Mouse (Mus musculus) frontal cortex, adult 2 months (tissue): ENCODE results near the gene Rdh13. TPM values are rescaled to one million over a fixed set of nuclear protein-coding genes. Genes with fewer than 3 reads are reported as not detected.

Experiments used
- DNase-seq, 2 experiments: peaks; one replicate each; pipeline ENCODE4 v3.0.0; 2022; ENCODE audit warnings: low spot score in 1 of 2; ENCODE audit errors: extremely low spot score in 1 of 2
- polyA plus RNA-seq: library from polyadenylated mRNA; depleted of rRNA; stranded (reverse); fragments of >200 nt; gene quantifications from 2 replicates; pipeline ENCODE4 v1.2.3, GENCODE M21; 2012; rRNA removed

Gene Rdh13
- polyA plus RNA-seq, result 29.2 and 33.6 TPM in 2 replicates

DNA sequence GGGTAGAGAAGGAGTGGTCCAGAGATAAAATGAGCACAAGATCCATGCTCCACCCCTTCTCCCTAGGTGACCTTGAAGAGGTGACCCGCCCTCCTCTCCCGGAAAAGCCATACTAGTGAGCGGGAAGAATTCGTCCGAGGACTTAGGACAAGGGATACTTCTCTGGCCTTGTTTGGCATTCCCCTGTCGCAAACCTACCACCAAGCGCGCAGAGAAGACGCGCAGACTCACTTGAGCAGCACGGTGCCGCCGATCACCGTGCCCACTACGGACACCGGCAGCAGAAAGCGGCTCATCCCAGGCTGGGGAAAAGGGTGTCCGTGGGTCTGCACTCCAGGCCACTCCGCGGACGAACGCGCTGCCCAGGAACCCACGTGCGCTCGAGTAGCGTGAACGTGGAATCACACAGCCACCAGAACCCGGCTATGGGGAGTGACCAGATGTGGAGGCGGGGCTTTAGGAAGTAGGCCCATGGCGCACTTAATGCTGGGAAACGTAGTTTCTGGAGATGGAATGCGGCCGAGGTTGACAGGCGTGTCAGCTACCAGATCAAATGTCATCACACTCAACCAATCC lies at the start of gene Rdh13:
Gene Rdh13 (minus strand): TSS at position 434 of the 576 bp plus-strand sequence.
- peak; percentile 90 to 93 for DNase-seq

DNA sequence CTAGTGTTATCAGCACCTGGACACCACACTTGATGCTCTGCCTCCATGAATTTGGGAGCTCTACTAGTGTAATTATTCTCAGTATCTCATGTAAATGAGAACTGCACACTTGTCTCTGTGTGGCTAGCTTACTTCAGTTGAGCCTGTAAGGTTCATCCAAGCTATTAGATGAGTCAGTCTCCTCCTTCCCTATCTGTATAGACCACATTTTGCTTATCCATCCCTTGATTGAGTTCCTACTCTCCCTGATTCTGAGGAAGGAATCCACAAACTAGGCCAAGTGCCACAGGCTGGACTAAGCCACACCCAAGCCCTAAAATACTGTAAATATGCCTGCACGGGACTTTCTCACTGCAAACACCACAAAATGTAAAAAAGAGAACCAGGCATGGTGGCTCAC lies 48.5 kb upstream of the Rdh13 start:
- DNase-seq, result no peak

DNA sequence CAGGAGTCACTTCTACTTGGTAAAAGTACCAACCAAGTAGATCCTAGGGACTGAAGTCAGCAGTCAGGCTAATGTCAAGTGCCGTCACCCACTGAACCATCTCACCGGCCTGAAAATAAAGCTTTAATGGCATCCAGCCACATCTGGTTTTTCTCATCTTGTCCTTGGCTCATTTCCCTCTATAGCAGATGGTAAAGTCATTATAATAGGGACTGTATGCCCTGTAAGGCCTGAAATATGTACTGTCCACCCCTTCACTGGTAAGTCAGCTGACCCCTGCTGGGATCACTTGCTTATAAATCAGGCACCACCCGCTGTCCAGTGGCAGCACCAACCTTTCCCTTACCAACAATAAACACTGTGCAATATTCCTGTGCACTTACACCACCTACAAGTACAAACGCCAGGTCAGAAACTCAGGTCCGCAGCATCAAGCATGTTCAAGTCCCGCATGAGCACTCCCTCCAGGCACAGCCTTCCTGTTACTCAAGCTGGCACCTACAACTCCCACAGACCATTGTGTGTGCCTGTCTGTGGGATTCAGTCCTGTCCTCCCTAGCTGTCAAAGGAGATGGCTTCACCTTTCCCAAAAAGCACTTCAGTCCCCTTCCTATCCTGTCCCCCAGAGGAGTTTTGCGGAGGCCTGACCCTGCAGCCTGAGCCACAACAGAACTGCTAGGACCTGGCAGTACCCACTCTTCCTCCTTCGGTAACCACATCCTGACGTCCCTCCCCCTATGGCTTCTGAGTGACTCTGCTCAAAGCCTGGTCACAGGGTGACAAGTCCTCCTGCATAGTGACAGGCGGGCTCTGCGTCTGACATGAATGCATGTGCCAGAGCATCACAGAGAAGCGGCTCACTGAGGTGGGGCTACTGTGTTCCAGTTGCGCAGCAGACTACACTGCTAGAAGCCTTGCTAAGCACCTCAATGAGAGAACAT lies 47.1 kb upstream of the Rdh13 start:
- no peak for DNase-seq

DNA sequence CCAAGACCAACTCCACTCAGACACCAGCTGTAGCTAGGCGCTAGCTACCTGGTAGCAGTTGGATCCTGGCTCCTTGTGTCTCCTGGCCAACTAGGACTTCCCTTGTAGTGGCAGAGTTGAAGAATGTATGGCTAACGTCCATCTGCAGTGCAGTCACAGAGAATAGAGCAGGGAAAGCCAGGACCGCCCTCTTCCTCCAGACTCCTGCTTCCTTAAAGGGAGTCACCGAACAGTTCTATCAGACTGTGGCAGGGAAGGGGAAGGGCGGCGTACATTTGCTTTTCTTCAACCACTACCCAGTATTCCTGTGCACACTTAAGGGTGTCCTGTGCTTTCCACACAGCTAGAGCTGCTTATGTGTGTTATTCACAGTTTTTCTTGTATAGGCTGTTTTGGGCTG lies 45.9 kb upstream of the Rdh13 start:
- no peak for DNase-seq

DNA sequence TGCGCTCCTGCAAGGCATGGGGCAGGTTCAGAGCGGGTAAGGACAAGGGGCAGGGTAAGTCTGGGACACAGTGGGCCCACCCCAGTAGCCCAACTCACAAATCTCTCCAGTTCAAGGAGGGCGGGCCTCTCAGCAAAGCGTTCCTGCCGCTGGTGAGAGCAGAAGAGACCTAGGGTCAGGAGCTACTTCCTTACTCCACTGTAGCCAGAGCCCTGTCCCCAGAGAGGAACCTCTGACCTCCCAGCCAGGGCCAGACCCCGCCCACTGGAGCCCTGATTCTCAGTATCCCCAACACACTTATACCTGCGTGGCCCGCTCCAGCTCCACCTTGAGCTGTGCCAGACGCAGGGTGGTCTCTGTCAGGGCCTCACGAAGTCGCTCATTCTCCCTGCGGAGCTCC lies 36.8 kb upstream of the Rdh13 start:
- DNase-seq, result no peak

DNA sequence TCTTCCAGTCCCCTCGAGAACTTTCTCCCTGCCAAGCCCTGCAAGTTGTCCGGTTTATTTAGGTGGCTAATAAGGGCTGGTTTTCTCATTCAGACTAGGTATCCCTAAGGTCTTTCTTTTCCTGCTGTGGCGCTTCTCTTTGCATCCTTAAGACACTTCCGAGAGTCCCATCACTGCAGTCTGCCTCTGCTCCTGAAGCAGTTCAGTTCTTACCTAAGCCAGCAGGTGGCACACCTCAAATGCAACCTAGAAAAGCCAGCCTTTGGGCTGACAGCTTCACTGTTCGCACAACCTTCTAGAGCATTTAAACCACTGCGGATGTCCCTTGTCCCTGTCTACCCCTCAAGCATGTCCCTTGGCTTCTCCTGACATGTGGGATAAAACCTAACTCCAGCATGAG lies 34.2 kb upstream of the Rdh13 start:
- peak in 1 of 2 experiments; percentile 65 for DNase-seq

DNA sequence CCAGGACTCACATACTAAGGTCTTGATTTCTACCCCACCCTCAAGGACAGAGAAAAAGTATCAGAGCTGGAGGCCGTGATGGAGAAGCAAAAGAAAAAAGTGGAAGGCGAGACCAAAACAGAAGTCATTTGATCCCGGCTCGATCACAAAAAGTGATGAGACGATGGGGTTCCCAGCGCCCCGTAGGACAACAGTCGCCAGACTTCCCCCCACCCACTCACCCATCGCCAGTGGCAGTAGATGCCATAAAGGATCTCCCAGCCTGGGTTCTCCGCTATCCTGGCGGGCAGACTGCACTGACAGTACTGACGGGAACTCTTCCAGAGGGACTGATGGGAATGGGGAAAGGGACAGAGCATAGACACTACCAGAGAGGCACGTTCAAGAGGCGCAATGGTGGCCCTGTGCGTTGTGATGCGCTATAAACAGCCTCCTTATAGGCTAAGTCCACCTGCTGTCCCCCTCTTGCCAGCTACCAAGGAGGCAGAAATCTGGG lies 33.4 kb upstream of the Rdh13 start:
- DNase-seq, result no peak

DNA sequence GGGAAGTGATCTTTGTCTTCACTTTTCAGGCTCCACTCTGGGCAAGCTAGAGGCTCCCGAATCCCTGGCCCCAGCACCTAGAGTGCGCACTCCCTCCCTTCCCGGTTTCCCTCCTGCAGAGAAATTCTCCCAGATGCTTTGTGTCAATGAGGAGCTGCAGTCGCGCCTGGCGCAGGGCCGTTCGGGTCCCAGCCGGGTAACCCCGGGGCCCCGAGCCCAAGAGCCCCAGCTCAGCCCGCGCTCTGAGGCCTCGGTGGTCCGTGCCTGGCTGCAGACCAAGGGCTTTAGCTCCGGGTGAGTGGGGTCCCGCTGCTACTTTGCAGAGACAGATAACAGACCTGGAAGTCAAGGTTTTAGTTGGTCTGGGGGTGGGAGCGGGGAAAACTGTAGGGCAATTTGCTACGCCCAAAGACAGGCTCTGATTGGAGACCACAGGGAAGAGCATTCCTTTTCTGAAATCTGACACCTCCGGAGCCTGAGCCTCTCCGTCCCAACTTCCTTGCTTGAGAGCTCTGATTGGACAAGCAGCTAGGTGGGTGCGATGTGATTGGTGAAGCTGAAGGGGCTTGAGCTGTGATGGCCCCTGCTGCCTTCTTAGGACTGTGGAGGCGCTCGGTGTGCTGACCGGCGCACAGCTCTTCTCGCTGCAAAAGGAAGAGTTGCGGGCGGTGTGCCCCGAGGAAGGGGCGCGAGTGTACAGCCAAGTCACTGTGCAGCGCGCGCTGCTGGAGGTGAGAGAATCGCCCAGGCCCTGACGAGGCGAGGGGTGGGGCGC lies 32.8 kb upstream of the Rdh13 start:
- peak; percentile 57 to 74 for DNase-seq

DNA sequence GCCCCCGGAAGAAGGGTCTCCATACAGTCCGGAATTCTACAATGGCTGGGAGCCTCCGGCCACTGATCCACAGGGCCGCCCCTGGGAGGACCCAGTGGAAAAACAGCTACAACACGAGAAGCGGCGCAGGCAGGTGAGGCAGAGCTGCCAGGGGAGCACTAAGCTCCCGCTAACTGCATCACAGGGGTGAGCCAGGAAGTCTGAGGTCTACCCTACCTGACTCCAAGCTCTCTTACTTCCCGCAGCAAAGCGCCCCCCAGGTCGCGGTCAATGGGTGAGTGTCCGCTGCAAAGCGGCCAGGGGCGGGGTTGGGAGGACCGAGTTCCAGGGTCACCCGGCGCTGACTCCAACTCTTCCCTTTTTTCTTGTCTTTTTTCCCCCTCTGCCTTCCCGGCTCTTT lies 28.5 kb upstream of the Rdh13 start:
- no peak for DNase-seq

DNA sequence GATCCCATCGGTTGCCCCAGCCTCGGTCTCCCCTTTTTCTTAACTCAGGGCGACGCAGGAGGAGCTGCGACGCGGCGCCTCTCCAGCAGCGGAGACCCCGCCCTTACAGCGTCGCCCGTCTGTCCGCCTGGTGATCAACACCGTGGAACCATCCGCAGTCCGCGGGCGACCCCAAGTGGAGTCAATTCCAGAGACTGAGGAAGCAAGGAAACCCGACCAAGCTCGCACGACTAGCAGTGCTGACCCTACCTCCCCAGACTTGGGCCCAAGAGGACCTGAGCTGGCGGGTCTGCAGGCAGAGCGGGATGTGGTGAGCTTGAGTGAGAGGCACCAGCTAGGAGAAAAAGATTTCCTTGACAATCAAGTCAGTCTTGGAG lies 25.7 kb upstream of the Rdh13 start:
- DNase-seq, result peak; percentile 58 to 93

DNA sequence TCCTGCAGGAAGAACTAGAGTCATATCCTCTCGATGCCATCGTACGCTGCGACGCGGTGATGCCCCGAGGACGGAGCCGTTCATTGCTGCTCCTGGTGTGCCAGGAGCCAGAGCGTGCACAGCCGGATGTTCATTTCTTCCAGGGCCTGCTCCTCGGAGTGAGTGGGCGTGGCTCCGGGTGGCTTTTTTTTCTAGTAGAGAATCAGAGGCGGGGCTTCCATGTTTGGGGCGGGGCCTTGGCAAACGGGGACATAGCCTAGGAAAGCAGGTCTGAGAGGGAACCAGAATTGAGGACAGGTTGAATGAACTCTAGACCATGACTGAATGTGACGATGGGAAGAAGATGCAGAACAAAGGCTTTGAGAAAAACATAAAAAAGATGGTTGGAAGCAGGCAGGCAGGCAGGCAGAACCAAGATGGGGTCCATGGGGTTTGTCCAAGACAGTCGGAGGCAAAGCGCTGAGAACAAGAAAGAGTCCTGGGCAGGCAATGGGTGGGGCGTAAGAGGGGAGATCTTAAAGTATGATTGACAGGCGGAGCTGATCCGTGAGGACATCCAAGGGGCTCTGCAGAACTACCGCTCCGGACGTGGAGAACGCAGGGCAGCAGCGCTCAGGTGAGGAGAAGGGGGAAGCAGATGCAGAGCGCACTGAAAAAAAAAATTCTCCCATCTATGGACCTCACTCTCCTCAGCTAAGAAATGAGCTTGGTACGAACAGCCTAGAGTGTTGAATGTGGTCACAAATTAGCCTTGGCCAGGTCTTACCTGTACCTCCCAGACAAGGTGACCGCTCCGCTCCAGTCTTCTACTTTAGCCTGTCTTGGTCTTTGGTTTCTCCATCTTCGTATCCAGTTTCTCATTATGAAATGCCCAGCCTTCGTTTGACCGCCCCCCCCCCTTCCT lies 25.1 kb upstream of the Rdh13 start:
- peak in 1 of 2 experiments; percentile 72 for DNase-seq

DNA sequence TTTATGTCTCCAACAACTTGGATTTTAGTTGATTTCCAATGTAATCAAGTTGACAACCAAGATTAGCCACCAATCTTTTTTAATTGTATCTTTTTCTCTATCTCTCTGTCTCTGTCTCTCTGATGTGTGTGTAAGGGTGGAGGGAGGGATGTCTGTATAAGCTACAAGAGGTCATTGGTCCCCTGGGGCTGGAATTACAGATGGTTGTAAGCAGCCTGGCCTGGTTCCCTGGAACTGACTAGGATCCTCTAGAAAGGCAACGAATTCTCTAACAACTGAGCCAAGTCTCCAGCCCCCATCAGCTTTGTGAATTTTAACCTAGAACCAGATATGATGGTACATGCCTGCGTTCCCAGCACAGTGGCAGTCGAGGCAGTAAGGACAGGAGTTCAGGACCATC lies 22.4 kb upstream of the Rdh13 start:
- no peak for DNase-seq

DNA sequence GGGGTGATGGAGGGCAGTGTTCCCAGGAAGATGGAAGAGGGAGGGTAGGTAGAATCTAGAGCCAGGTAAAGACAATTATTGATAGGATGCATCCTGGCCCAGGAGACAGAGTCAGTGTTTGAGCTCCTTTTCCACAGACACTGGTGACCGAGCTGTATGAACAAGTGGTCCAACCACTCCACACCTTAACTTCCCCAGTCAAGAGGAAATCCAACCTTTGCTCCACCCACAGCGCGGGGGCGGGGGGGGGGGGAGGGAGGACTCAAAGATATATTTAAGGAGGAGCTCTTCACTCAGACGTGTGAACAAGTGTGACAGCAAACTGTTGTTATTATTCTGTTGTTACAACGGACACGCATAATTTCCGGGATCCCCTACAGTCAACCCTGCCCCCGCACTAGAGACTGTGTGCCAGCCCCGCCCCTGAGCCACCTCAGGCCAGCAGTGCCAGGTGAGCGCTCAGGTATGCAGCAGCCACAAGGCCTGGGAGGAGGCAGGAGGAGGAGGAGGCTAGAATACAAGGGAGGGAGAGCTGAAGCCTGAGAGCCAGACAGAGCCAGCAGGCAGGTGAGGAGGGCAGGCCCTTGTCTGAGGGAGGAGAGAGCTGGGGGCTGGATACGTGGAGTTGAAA lies 18.9 kb upstream of the Rdh13 start:
- no peak for DNase-seq

DNA sequence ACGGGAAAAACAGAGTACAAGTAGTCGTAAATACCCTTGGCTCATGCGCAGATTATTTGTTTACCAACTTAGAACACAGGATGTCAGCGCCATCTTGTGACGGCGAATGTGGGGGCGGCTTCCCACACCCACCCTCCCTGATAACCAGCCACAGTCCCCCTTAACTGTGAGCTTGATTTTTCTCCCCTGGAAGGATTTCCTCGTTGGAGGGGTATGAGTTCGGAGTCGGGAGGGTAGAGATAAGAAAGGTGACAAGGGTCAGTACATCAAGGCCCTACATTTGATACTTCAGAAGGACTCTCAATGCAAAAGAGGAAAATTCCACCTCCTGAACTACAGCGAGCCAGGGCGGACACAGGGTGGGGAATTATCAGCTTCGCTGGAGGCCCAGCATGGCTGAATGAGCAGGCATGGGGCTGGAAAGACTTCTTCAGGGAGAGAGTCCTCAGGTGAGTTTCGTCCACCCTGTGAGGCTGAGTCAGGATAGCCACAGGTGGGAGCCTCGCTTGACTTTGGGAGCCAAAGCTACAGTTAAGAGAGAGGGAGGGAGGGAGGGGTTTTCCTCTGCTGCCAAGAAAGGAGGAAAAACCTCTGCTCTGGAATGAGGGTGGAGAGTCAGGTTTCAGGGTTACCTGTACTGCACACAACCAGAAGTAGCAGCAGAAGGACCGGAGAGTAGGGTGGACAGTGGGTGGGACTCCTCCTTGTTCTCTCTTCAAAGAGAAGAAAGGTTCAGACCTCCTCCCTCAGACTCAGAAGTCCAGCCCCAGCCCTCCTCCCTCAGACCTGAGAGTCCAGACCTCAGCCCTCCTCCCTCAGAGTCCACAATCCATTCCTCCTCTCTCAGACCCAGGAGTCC lies 15.4 kb upstream of the Rdh13 start, which contains the start of gene Eps8l1:
Gene Eps8l1 (plus strand): TSS at position 99 of the 859 bp plus-strand sequence.
- no peak for DNase-seq

DNA sequence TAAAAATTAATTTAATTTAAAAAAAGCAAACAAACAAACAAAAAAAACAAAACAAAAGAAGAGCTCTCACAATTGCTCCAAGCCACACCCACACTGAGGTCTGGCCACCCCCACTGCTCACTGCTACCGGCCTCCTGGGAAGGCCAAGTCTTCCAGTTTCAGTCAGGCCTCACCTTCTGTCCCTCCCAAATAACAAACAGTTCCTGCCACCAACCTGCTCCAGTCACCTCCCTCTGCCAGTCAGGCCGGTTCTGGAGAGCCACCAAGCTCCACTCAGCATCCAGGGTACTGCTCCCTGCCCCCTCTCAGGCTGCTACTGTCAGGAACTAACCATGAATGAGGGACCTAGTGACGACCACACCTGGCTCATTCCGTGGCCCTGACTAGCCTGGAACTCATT lies 7.2 kb upstream of the Rdh13 start:
- DNase-seq, result no peak

DNA sequence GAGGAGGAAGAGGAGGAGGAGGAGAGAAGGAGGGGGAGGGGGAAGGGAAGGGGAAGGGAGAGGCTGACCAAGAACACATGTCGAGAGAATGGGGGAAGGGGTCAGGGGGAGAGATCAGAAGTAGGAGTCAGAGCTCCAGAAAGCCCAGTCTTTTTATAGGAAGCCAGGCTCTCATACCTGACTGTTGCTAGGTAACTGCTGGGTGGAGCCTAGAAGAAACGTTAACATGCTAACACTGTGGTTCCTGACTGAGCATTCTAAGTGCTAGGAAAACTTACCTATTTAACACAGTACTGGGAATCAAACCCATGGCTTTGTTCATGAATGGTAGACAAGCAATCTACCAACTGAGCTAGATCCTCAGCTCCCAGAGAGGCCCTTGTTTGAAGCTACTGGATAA lies 3.8 kb upstream of the Rdh13 start:
- DNase-seq, result no peak

DNA sequence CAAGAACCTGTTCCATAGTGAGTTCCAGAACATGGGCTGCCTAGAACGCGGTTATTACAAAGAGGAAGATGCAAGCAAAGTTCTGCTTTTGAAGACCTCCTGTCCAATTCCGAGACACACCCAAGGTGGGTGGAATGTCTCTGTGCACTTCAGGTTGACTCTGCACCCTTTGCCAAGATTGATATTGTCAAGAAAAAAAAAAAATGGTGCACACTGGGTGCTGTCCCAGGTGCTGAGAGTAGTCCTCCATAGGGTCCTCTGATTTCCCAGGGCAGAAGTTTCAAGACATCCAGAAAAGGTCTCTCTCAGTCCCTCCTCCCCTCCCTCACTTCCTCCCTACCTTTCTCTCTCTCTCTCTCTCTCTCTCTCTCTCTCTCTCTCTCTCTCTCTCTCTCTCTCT lies 3.0 kb upstream of the Rdh13 start:
- DNase-seq, result no peak

DNA sequence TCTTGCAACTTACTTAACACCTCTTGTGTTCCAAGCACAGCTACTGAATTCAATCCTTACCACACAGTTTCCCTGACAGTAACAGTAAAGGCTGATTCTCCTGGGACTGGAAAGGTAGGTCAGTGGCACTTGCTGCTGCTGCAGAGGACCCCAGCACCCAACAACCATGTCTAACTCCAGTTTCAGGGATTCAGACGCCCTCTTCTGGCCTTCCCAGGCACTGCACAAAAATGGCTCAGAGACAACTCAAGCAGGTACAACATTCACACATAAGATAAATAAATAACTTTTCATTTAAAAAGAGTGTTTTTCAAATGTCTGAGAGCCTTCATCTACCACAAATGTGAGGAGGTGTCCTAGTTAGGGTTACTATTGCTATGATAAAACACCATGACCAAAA lies 1.7 kb upstream of the Rdh13 start:
- DNase-seq, result no peak

DNA sequence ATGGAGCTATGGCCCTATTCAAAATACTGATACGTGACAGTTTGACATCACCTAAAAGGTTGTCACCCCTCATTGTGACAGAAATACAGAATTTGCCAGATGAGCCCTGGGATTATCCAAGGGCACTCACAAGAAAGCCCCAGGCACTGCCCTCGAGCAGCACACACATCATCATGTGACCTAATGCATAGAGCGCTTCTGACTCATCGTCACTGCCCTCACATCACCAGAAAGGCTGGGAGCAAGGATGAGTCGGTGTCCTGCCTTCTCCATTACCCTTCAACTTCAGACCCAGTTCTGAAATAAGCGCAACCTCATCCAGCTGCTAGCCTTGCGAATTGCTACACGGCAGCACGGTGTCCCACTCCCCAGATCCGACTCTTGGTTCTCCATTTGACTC lies 4.9 kb downstream of the Rdh13 start:
- no peak for DNase-seq
